In the genomic region with DNA sequence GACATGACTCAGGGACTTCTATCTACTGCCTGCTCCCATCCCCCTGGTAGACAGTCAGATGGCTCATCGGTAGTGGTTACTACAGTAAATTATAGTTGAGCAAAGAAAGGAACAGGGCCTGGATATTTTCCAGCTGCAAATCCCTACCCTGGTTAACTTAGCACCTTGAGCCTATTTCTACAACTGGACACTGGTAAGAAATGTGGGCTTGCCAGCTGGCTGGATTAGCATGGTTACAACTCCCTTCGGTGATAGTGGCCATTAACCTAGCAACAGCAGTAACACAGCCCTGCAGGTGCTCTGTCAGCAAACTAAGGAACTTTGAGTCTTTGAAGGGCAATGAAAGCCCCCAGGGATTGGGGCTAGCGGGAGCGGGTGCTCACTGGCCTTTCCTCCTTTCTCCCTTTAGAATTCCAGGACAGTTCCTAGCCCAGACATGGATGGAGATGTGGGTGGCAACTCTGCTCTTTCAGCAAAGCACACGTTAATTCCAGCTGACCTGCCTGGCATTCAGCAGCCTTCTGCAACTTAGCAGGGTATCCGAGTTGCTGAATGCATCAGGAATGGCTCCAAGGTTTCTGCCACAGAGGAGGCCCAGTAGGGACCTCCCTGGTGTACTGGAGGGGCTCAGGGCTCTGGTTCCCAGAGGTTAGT, we compare ENCODE assay signal across 9 mouse cellular contexts.
DNase-seq lines count a peak whose midpoint lies in the region; ATAC-seq lines count a peak whose summit lies in the region.
"Had no signal": no experiment of that assay in that cellular context is flagged by ENCODE, and none has a peak within 500 bp of the region (broad histone marks: within the 10 kb centered on the region; RNA-seq: fewer than 3 reads in every experiment).

No protein-coding gene starts in this region.

- H3K4me1 ChIP-seq in forebrain, embryonic 14.5 days (ENCODE audit: control insufficient read depth, insufficient read depth, low read length) = peaks cover 67% of the 10 kb centered on the region
- peaks cover 39% of the 10 kb centered on the region for H3K4me1 ChIP-seq in midbrain, embryonic 15.5 days

- peak; percentile 61 for DNase-seq in kidney, adult 9 months
- DNase-seq in kidney, postnatal 4 days = no peak
- peak; percentile 57 for DNase-seq in brain, adult 2 months (ENCODE audit: low read depth, low spot score)
- peak; percentile 78 for DNase-seq in forebrain, embryonic 14.5 days (ENCODE audit: low spot score)
- no peak for DNase-seq in yolk sac, embryonic 10.5 days (ENCODE audit: low spot score)
- no peak for DNase-seq in lung, postnatal 4 days
- DNase-seq: thymus, adult 18-20 months had no signal

- peak overlapping the region; percentile 78 for H3K27ac ChIP-seq in forebrain, embryonic 14.5 days (ENCODE audit: low read depth, low read length)
- peak overlapping the region; percentile 61 for H3K27ac ChIP-seq in midbrain, embryonic 15.5 days
- H3K27ac ChIP-seq: liver, embryonic 14.5 days had no signal

- no peak overlapping the region for H3K4me2 ChIP-seq in forebrain, embryonic 14.5 days (ENCODE audit: low read length)
- H3K4me2 ChIP-seq in midbrain, embryonic 15.5 days = no peak overlapping the region

- H3K4me3 ChIP-seq in forebrain, embryonic 14.5 days (ENCODE audit: low read depth, low read length) = no peak overlapping the region
- H3K4me3 ChIP-seq in midbrain, embryonic 15.5 days = no peak overlapping the region

- H3K9me3 ChIP-seq in forebrain, embryonic 14.5 days (replicated peaks; ENCODE audit: control insufficient read depth, low read length) = no peaks in the 10 kb centered on the region
- no peaks in the 10 kb centered on the region for H3K9me3 ChIP-seq in midbrain, embryonic 15.5 days

- H3K27me3 ChIP-seq in forebrain, embryonic 14.5 days (replicated peaks; ENCODE audit: control insufficient read depth, insufficient read depth, low read length) = no peaks in the 10 kb centered on the region
- H3K27me3 ChIP-seq in midbrain, embryonic 15.5 days (replicated peaks) = no peaks in the 10 kb centered on the region

- H3K9ac ChIP-seq in forebrain, embryonic 14.5 days (ENCODE audit: low read length) = 0 out of 2 replicates have a peak overlapping the region, but pooled peaks have one; percentile 25
- H3K9ac ChIP-seq in midbrain, embryonic 15.5 days = no peak overlapping the region
- H3K9ac ChIP-seq: liver, embryonic 14.5 days had no signal

- ATAC-seq in forebrain, embryonic 14.5 days = peak; percentile 41
- ATAC-seq in midbrain, embryonic 15.5 days (replicated peaks) = no peak

- H3K36me3 ChIP-seq in forebrain, embryonic 14.5 days (ENCODE audit: control insufficient read depth, insufficient read depth, low read length) = no peaks in the 10 kb centered on the region; the same call in 1 of the 2 replicates
- no peaks in the 10 kb centered on the region for H3K36me3 ChIP-seq in midbrain, embryonic 15.5 days (replicated peaks)

- WGBS in forebrain, embryonic 14.5 days = 11% methylated on average over 6 of the region's 6 CpGs
- WGBS in midbrain, embryonic 15.5 days = 40% methylated on average over 6 of the region's 6 CpGs

Comparison
In these comparisons a context has a peak if more than half of its experiments do, and no peak if none do; other contexts are left out.
1. DNase-seq: peak in kidney, adult 9 months (single experiment), brain, adult 2 months (single experiment) and forebrain, embryonic 14.5 days (single experiment); none in kidney, postnatal 4 days (0 of 2), yolk sac, embryonic 10.5 days (single experiment) and lung, postnatal 4 days (0 of 2).